In the genomic region with DNA sequence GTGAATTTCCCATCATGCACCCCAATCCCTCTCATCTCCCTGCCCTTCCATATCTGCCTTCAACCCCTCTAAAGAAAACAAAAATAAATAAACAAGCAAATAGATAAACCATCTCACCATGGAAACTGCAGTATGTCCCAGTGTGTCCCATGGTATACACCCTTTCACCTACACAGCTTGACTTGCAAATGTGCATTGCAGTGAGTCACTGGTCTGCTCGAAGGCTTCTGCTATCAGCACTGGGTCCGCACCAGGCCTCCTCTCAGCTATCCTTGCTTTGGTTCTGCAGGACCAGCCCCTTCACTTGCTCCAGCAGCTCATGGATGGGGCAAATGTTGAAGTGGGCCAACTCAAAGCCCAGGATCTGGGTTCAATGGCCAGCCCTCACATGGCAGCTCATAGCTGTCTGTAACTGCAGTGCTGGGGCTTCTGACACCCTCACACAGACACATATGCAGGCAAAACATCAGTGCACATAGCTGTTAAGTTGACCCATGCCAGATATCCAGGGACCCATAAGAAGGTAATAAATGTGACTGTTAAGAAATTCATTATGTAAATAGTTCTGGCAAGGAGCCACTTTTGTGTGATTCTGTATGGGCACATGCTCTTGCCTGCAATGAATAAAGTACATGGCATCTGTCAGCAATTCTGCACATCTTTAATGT, we compare ENCODE assay signal across 22 mouse cellular contexts.
"Had no signal": no experiment of that assay in that cellular context is flagged by ENCODE, and none has a peak within 500 bp of the region (broad histone marks: within the 10 kb centered on the region; RNA-seq: fewer than 3 reads in every experiment).

No protein-coding gene starts in this region.

- DNase-seq: gastrocnemius, postnatal 14 days; gastrocnemius, postnatal 36 days; heart, adult 18-20 months; heart, postnatal 10 days; heart, postnatal 36 days; kidney, adult 11 months; kidney, adult 9 months; kidney, postnatal 14 days; kidney, postnatal 36 days; layer of hippocampus, adult 9-11 months; layer of hippocampus, postnatal 36 days; left cerebral cortex, postnatal 4 days had no signal

- H3K4me3 ChIP-seq: heart, embryonic 10.5 days; heart, embryonic 12.5 days; kidney, embryonic 15.5 days; limb, embryonic 13.5 days; limb, embryonic 15.5 days; liver, embryonic 12.5 days had no signal

- H3K36me3 ChIP-seq: heart, embryonic 10.5 days; heart, embryonic 12.5 days; kidney, embryonic 15.5 days; limb, embryonic 13.5 days; limb, embryonic 15.5 days; liver, embryonic 12.5 days had no signal

- ATAC-seq: hindbrain, embryonic 16.5 days; intestine, embryonic 16.5 days; liver, embryonic 12.5 days had no signal

- H3K9me3 ChIP-seq: heart, embryonic 10.5 days; heart, embryonic 12.5 days; kidney, embryonic 15.5 days; limb, embryonic 13.5 days; limb, embryonic 15.5 days; liver, embryonic 12.5 days had no signal

- H3K27ac ChIP-seq: heart, embryonic 10.5 days; hindbrain, embryonic 14.5 days; kidney, embryonic 15.5 days; kidney, postnatal 0 days; limb, embryonic 13.5 days; limb, embryonic 15.5 days; liver, embryonic 12.5 days had no signal

- H3K4me1 ChIP-seq: heart, embryonic 10.5 days; heart, embryonic 12.5 days; kidney, embryonic 15.5 days; limb, embryonic 13.5 days; limb, embryonic 15.5 days; liver, embryonic 12.5 days had no signal

- H3K27me3 ChIP-seq: heart, embryonic 12.5 days; kidney, embryonic 15.5 days; limb, embryonic 13.5 days; limb, embryonic 15.5 days; liver, embryonic 12.5 days had no signal

- H3K4me2 ChIP-seq: heart, embryonic 12.5 days; hindbrain, embryonic 14.5 days; kidney, embryonic 15.5 days; limb, embryonic 13.5 days; limb, embryonic 15.5 days; liver, embryonic 12.5 days had no signal

- H3K9ac ChIP-seq: heart, embryonic 12.5 days; hindbrain, embryonic 14.5 days; kidney, embryonic 15.5 days; limb, embryonic 13.5 days; limb, embryonic 15.5 days; liver, embryonic 12.5 days had no signal
